In genomic region chr13:13547889-13548288, GRCm38 (mm10) we compare ENCODE assay signal across 24 mouse cellular contexts.
"Had no signal": no experiment of that assay in that cellular context is flagged by ENCODE, and none has a peak within 500 bp of the region (broad histone marks: within the 10 kb centered on the region; RNA-seq: fewer than 3 reads in every experiment).

No protein-coding gene starts in this region.

- DNase-seq: gastrocnemius, adult 2 months; gastrocnemius, postnatal 10 days; gastrocnemius, postnatal 25 days; heart, adult 18-20 months; heart, postnatal 14 days; heart, postnatal 36 days; kidney, adult 11 months; kidney, adult 2 months; kidney, adult 9 months; kidney, postnatal 14 days; kidney, postnatal 36 days; layer of hippocampus, postnatal 36 days; left cerebral cortex, postnatal 4 days had no signal

- H3K27ac ChIP-seq: gastrocnemius, adult 2 months; heart, embryonic 10.5 days; hindbrain, embryonic 13.5 days; hindbrain, embryonic 15.5 days; hindbrain, postnatal 0 days; kidney, embryonic 15.5 days; kidney, postnatal 0 days; limb, embryonic 13.5 days; limb, embryonic 15.5 days; liver, embryonic 12.5 days had no signal

- ATAC-seq: hindbrain, postnatal 0 days; intestine, embryonic 16.5 days; liver, embryonic 12.5 days had no signal

- H3K4me3 ChIP-seq: gastrocnemius, adult 2 months; heart, embryonic 10.5 days; heart, embryonic 12.5 days; hindbrain, embryonic 13.5 days; hindbrain, embryonic 15.5 days; kidney, embryonic 15.5 days; limb, embryonic 13.5 days; limb, embryonic 15.5 days; liver, embryonic 12.5 days had no signal
